Mouse (Mus musculus) limb, embryonic 14.5 days (tissue): ENCODE results near the gene Foxn3. TPM values are rescaled to one million over a fixed set of nuclear protein-coding genes. Genes with fewer than 3 reads are reported as not detected.

Experiments used
- ATAC-seq: fragments of 200-750 bp; cut with Nextera tagmentation; 2 replicates; pipeline ENCODE4 v1.8.0; 2017; ENCODE audit warnings: low read depth, moderate number of reproducible peaks, moderate TSS enrichment; ENCODE audit not compliant: low FRiP score
- DNase-seq: peaks from one replicate; pipeline ENCODE4 v3.0.0-alpha.2; 2015; ENCODE audit warnings: low spot score
- H3K27ac ChIP-seq: fragments of 300-500 bp; sonication (generic); replicated peaks from 2 replicates; pipeline ENCODE4 v1.5.1; 2014; ENCODE audit warnings: low read depth, mild to moderate bottlenecking, low read length, moderate library complexity, mixed read lengths
- H3K27me3 ChIP-seq: fragments of 300-500 bp; sonication (generic); 2 replicates; pipeline ENCODE4 v1.6.1; 2014; ENCODE audit warnings: low read length, mixed read lengths; ENCODE audit not compliant: control insufficient read depth, insufficient read depth
- H3K36me3 ChIP-seq: fragments of 300-500 bp; sonication (generic); 2 replicates; pipeline ENCODE4 v1.6.1; 2014; ENCODE audit warnings: mild to moderate bottlenecking, low read length, moderate library complexity, mixed read lengths; ENCODE audit not compliant: control insufficient read depth, insufficient read depth
- H3K4me1 ChIP-seq: fragments of 300-500 bp; sonication (generic); 2 replicates; pipeline ENCODE4 v1.6.1; 2014; ENCODE audit warnings: antibody characterized with exemption, low read length, mixed read lengths; ENCODE audit not compliant: control insufficient read depth, insufficient read depth
- H3K4me2 ChIP-seq: fragments of 300-500 bp; sonication (generic); replicated peaks from 2 replicates; pipeline ENCODE4 v1.6.1; 2014; ENCODE audit warnings: low read depth, mild to moderate bottlenecking, low read length, moderate library complexity; ENCODE audit not compliant: severe bottlenecking
- H3K4me3 ChIP-seq: fragments of 300-500 bp; sonication (generic); replicated peaks from 2 replicates; pipeline ENCODE4 v1.5.1; 2014; ENCODE audit warnings: low read length
- H3K9ac ChIP-seq: fragments of 300-500 bp; sonication (generic); 2 replicates; pipeline ENCODE4 v1.6.1; 2014; ENCODE audit warnings: mild to moderate bottlenecking, low read depth, low read length, moderate library complexity; ENCODE audit not compliant: severe bottlenecking
- H3K9me3 ChIP-seq: fragments of 300-500 bp; sonication (generic); 2 replicates; pipeline ENCODE4 v1.6.1; 2016; ENCODE audit warnings: low read length; ENCODE audit not compliant: control insufficient read depth
- POLR2A ChIP-seq: fragments of 200-500 bp; IDR thresholded peaks from 2 replicates; pipeline ENCODE4 v1.8.0; 2012; ENCODE audit warnings: inconsistent platforms, mild to moderate bottlenecking, moderate library complexity, borderline replicate concordance; ENCODE audit not compliant: insufficient read depth, insufficient read length; ENCODE audit errors: extremely low read depth
- WGBS: fragments of 180-500 bp; shearing (Covaris S2); extraction: QIAGEN DNeasy Blood & Tissue Kit; methylation state at CpG from one replicate; pipeline ENCODE4 v1.1.7; 2014; 5-methylcytosine and 5-hydroxymethylcytosine counted together
- polyA plus RNA-seq, 2 experiments: library from polyadenylated mRNA; depleted of rRNA in 1 of 2; stranded (reverse) in 1 of 2; unstranded in 1 of 2; fragments of >200 nt; fragmentation: Nextera tagmentation in 1 of 2; extraction: Ambion mirVana in 1 of 2; gene quantifications; 2 replicates each; pipeline versions ENCODE4 v1.2.1 to v1.2.3; 2012 to 2014

Foxn3 gene
- polyA plus RNA-seq, 2 experiments = 27.6 to 118 TPM

DNA sequence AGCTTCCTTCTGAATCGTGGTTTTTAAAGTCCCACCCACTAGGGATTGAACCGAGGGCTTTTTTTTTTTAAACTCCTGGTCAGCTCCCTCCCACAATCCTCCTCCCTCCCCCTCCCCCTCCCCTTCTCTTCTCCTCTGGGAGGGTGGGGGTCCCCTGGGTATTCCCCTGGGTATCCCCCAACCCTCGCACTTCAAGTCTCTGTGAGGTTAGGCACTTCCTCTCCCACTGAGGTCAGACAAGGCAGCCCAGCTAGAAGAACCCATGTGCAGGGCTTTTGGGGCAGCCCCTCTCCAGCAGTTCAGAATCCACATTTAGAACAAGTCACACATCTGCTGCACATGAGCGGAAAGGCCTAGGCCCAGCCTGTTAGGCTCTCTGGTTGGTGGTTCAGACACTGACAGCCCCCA is 182.5 kb downstream of the Foxn3 start:
- Histone ChIP-seq H3K27me3 (no peaks in the 10 kb centered on the region), H3K4me3 (no peak overlapping the region), H3K9me3 (no peaks in the 10 kb centered on the region), H3K4me1 (no peaks in the 10 kb centered on the region), H3K9ac (no peak overlapping the region), H3K27ac (no peak overlapping the region), H3K4me2 (no peak overlapping the region), H3K36me3 (peaks cover 15% of the 10 kb centered on the region)
- DNase-seq (no peak), ATAC-seq (no peak)
- WGBS = 58% methylated on average over 4 of the region's 4 CpGs
- no peak for TF ChIP-seq POLR2A

DNA sequence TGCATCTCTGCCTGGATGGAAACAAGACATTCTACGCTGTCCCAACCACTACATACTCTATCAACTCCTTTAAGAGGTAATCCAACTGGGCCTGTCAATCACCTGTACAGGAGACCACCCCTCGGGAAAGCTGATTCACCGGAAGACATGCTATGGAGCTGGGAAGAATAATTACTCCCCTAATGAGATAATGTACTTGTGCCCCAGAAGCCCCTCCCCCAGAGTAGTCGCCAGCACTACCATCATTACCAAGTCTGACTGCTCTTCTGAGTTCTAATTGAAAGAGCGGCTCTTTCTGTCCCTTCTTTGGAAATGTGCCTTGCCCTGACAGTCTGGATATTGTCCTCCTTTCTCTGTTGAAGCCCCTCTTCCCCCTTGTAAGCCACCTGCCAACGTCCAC is 183.3 kb downstream of the Foxn3 start:
- no peak overlapping the region for H3K27ac ChIP-seq
- no peak overlapping the region for H3K9ac ChIP-seq
- peaks cover 18% of the 10 kb centered on the region for H3K36me3 ChIP-seq
- no peak for DNase-seq
- no peak overlapping the region for H3K4me2 ChIP-seq
- ATAC-seq = no peak
- H3K27me3 ChIP-seq = no peaks in the 10 kb centered on the region
- H3K4me3 ChIP-seq = no peak overlapping the region
- WGBS = 79% methylated on average over 6 of the region's 6 CpGs
- TF ChIP-seq POLR2A = no peak
- no peaks in the 10 kb centered on the region for H3K9me3 ChIP-seq
- H3K4me1 ChIP-seq = no peaks in the 10 kb centered on the region

DNA sequence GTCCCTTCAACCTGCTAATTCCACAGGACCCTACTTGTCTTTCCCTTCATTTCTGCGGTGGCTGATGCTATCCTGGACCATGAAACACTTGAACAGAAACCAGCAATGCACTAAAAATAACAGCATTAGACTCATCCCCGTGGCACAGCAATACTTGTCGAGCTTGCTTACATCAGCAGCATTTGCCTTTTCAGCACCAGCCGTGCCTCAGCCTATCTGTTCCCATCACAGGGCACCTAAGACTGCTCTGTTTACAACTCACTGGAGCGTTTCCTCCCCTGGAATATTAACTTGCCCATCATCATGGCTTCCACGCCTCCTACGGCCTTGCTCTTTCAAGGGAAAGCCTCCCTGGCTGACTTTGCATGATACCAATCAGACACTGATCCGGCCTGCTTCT is 185.1 kb downstream of the Foxn3 start:
- DNase-seq = no peak
- H3K4me1 ChIP-seq = no peaks in the 10 kb centered on the region
- H3K9me3 ChIP-seq = no peaks in the 10 kb centered on the region
- TF ChIP-seq POLR2A = no peak
- H3K27ac ChIP-seq = no peak overlapping the region
- H3K4me3 ChIP-seq = no peak overlapping the region
- 81% methylated on average over 8 of the region's 8 CpGs for WGBS
- no peak overlapping the region for H3K4me2 ChIP-seq
- no peaks in the 10 kb centered on the region for H3K27me3 ChIP-seq
- peaks cover 25% of the 10 kb centered on the region for H3K36me3 ChIP-seq
- no peak for ATAC-seq
- H3K9ac ChIP-seq = no peak overlapping the region

DNA sequence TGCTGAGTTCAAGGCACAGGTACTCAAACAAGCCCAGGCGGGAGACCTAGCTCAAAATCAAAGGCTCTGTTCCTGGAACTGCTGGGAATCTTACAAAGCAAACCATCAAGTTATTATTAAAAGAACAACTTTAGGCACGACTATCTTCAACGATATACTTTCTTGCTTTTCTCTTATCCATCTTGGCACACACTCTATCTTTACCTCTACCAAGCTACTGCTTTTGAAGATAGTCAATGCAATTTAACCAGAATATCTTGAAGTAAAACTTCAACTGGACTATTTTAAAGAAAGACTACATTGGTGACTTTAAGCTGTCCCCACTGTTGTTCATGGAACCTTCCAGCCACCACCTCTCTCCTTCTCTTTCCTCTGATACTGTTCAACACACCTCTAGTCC is 185.7 kb downstream of the Foxn3 start:
- Histone ChIP-seq H3K27ac (no peak overlapping the region), H3K4me3 (no peak overlapping the region), H3K36me3 (peaks cover 19% of the 10 kb centered on the region), H3K4me1 (no peaks in the 10 kb centered on the region), H3K9me3 (no peaks in the 10 kb centered on the region), H3K9ac (no peak overlapping the region), H3K4me2 (no peak overlapping the region), H3K27me3 (no peaks in the 10 kb centered on the region)
- TF ChIP-seq POLR2A = no peak
- no peak for DNase-seq
- WGBS = 53% methylated on average over 3 of the region's 3 CpGs
- ATAC-seq = no peak

DNA sequence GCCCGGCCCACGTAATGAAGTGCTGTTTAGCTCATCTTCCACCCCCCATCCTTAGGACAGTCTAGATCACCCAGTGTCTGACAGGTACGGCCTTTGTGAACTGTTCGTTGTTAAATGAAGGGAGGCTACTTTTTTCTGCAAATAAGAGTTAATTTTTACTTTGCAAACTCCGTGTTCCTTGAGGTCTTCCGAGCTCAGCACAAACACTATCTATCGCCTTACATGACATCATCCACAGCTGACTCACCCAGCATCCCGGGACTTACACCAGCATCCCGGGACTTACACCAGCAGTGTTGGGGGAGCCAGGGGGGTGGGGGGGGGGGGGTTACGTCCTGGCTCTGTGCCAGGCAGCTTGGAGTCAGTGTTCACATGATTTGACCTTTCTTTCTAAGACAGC is 186.3 kb downstream of the Foxn3 start:
- H3K4me1 ChIP-seq = no peaks in the 10 kb centered on the region
- no peak overlapping the region for H3K27ac ChIP-seq
- ATAC-seq (no peak), DNase-seq (no peak)
- H3K9me3 ChIP-seq = no peaks in the 10 kb centered on the region
- WGBS = 79% methylated on average over 10 of the region's 10 CpGs
- TF ChIP-seq POLR2A = no peak
- no peaks in the 10 kb centered on the region for H3K27me3 ChIP-seq
- H3K36me3 ChIP-seq = peaks cover 14% of the 10 kb centered on the region; the same call in 1 of the 2 replicates
- no peak overlapping the region for H3K9ac ChIP-seq
- H3K4me3 ChIP-seq = no peak overlapping the region
- no peak overlapping the region for H3K4me2 ChIP-seq

DNA sequence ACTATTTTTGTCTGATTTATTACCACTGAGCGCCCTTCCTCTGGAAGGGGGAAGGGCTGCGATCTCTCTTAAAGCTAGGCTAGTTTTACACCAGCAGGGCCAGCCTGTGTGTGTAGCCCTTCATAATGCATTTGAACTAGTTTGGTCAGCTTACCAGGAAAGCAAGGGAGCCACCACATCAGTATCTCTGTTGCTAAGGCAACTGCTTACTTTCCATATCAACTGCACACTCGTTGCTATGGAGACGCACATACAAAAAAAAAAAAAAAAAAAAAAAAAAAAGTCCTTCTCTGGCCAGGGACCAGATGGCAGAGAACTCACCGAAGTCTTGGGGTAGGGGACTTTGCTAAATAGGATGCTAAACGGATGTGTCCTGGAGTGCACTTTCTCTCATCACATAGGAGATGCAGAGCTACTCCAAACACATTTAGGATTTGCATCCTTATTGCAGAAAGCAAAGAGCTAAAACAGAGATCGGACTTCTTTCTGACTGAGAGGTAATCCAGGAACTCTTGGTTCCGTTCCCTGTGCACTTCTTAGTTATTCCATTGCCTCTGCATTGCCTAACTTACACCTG is 187.4 kb downstream of the Foxn3 start:
- DNase-seq (no peak), ATAC-seq (no peak)
- 87% methylated on average over 8 of the region's 8 CpGs for WGBS
- no peaks in the 10 kb centered on the region for H3K27me3 ChIP-seq
- no peaks in the 10 kb centered on the region for H3K4me1 ChIP-seq
- no peak for TF ChIP-seq POLR2A
- H3K9me3 ChIP-seq = no peaks in the 10 kb centered on the region
- H3K4me2 ChIP-seq = no peak overlapping the region
- H3K36me3 ChIP-seq = peaks cover 9% of the 10 kb centered on the region; the same call in 1 of the 2 replicates
- H3K4me3 ChIP-seq = no peak overlapping the region
- H3K27ac ChIP-seq = no peak overlapping the region
- H3K9ac ChIP-seq = no peak overlapping the region
